Mouse (Mus musculus): Measurements from ENCODE around the gene Hes3.

- no peak for TF ChIP-seq POLR2A (IDR thresholded peaks at IDR 0.05; ENCODE audit: borderline replicate concordance, extremely low read depth, low read depth, low read length)
- TF ChIP-seq CTCF (IDR thresholded peaks at IDR 0.05; ENCODE audit: insufficient read depth, low read length), result no peak
Observed at GRCm38 (mm10) chr4:152263089-152263488, 28.4 kb downstream of the Hes3 start.
